Mouse (Mus musculus) naive thymus-derived CD4-positive, alpha-beta T cell, adult 2 months (primary cell): ENCODE results near the gene Hipk2.

Experiments
- DNase-seq: peaks from one replicate; pipeline ENCODE4 v3.0.0-alpha.2; 2011; ENCODE audit warnings: low read depth

Hipk2 gene

DNA sequence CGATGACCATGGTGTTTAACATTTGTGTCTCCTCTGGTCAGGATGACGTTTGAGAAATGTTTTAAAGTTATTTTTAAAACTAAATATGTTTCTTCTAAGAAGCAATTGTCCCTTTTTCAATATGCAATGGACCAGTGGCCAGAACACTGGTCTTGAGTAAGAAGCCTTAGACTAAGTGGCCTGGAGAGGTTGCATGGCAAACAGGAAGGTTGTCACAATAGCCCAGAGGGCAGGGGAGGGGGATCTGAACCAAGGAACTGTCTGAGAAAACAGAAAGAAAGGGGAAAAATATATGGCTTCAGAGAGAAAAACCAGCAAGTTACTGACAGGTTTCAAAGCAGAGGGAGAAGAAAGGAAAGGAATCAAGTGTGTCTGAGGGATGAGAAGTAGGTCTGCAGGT lies 47.8 kb downstream of the Hipk2 start:
- DNase-seq: no peak

- no peak for DNase-seq
Measured at GRCm38 (mm10) chr6:38827435-38827834, 48.5 kb downstream of the Hipk2 start.

DNA sequence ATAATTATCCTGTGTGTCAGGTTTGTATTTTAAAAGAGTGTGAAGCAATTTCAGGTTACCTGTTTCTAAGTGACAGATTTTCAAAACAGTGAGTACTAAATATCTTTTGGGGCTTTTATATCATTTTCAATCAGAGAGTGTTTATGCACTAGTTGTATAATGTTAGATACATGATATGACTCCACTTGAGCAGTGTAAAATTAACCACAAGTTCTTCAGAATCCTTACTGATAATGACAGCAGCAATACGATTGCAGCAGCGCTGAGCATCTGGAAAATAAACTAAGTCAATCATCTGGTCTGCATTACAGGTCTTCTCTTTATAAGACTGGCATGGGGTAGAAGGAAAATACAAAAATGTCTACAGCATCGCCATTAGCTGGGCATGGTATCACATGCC lies 49.1 kb downstream of the Hipk2 start:
- DNase-seq: no peak

DNA sequence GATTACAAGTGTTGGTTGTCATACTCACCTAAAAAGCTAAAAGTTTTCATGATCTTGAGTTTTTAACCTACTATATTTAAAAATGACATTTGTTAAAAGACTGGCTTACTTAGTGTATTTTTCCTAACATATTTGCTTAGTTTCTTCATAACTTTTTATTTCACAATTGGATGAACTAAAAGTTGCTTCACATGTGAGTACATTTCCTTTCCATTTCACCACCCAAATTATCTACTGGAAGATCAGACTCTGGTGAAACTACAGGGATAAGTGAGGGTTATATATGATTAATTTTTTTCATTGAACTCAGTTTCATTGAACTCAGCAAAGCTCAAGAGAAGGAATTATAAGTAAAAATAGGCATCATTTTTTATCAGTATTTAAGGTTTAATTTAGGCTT lies 50.1 kb downstream of the Hipk2 start:
- no peak for DNase-seq

GRCm38 (mm10) chr6:38823827-38824226 lies 52.1 kb downstream of the Hipk2 start:
- no peak for DNase-seq

- no peak for DNase-seq
Measured at GRCm38 (mm10) chr6:38823164-38823563, 52.8 kb downstream of the Hipk2 start.

- no peak for DNase-seq
Measured at GRCm38 (mm10) chr6:38821686-38822085, 54.3 kb downstream of the Hipk2 start.

DNA sequence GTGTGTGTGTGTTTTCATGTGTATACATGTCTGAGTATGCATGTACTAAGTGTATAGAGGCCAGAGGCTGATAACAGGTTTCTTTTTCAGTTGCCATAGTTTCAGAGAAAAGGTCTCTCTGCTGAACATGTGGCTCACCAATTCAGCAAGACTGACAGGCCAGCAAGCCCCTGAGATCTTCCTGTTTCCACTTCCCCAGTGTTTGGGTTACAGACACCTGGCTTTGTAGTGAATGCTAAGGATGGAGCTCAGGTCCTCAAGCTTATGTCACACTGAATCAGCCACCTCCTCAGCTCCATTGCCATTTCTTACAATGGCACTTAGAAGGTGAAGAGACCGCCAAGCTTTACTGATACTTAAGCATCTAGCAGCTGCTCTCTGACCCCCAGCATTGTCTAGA lies 55.1 kb downstream of the Hipk2 start:
- no peak for DNase-seq

DNA sequence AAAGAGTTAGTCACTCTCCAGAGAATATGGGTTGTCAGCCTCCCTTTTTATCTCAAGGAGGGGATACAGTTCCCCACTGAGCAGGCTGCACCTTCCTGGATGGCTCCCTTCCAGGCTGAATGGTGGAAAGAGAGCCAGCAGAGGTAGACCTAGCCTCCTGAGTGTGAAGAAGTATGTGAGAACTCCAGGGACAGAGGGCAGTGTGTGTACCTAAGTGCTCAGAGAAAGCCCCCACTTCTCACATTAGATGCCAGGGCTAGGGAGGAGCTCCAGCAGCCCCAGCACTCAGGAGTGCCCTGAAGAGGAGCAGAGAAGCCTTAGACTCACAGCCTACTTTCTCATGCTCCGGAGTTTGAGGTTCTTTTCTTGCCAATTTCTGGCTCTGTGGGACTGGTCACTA lies 59.7 kb downstream of the Hipk2 start:
- no peak for DNase-seq

DNA sequence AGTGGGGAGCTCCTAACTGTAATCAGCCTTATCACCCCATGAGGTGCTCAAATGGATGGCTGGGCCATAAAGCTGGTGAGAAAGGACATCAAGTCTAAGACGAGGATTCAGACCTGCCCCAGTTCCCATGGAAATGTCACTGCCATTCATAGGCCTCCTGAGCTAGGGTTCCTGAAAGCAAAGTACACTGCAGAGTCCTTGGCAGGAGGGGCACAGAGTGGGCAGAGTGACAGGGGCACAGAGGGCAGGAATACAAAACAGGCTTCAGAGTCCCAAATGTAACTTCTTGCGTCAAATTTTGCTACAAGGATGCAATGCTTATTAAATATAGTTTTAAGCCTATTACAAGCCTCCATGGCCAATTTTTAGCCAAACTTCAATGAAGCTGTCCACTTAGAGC lies 60.4 kb downstream of the Hipk2 start:
- DNase-seq: no peak

GRCm38 (mm10) chr6:38814690-38815089 lies 61.3 kb downstream of the Hipk2 start:
- no peak for DNase-seq

DNA sequence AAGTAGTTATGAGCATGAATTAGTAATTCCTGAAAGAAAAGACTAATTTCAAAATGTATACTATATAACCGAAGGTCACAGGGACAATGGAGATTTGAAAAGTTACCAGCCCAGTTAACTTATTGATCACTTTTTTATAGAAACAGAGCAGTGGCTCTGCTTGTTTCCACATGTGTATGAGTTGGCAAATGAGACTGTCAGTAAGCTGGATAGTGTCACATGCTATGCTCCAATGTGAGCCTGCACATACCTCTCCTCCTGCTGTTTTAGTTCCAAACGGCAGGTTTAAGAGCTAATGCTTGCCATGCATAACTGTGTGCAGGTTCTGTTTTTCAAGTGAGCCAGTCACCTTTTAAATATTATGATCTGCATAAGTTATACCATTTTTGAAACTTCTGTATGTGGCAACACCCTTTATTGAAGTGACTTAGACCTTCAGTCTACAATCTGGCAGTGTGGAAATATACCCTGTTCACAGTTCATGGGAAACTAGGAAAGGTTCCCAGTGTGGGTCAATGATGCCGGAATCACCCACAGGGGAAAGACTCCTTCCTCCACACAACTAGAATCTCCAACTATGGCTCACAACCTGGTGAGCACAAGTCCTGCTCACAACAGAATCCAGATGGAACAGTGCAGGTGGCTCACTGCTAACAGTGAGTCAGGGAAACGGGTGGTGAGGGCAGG lies 64.4 kb downstream of the Hipk2 start:
- DNase-seq: no peak

DNA sequence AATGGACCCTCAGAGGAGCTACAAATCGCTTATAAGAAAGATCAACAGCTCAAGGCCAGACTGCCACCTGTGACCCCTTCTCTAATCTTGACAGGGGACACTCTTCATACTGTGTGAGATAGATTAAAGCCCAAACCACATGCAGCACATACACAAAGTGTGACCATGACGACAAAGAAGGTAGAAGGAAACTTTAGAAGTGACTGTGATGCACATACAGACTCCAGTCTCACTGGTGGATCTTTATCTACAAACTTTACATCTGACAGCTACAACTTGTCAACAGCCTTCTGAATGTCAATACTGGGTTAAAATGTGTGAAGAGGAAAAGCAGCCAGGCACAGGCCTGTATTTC lies 65.9 kb downstream of the Hipk2 start:
- peak; percentile 55 for DNase-seq

- DNase-seq: no peak
Measured at GRCm38 (mm10) chr6:38809396-38810120, 66.4 kb downstream of the Hipk2 start.

GRCm38 (mm10) chr6:38808317-38808716 lies 67.6 kb downstream of the Hipk2 start:
- DNase-seq: no peak

GRCm38 (mm10) chr6:38806963-38807445 lies 69.0 kb downstream of the Hipk2 start:
- DNase-seq: peak; percentile 36

DNA sequence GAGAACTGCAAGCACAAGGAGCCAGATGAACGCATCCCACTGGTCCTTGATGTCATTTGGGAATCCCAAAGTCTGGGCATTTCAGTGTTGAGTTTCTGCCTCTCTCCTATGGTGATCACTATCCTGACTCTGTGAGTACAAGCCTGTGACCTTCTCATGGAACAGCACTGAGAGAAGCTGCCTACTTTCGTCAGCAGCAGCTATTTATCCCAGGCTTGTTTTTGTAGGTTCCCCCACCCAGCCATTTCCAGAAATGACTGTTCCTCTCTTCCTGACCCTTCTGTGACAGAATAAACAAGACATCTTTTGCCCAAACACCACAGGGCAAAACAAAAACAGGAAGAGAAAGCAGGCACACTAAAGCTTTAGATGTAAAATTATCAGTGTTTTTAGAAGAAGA lies 70.4 kb downstream of the Hipk2 start:
- DNase-seq: no peak

GRCm38 (mm10) chr6:38801252-38801651 lies 74.7 kb downstream of the Hipk2 start:
- DNase-seq: no peak

GRCm38 (mm10) chr6:38797548-38797947 lies 78.4 kb downstream of the Hipk2 start:
- DNase-seq: no peak

DNA sequence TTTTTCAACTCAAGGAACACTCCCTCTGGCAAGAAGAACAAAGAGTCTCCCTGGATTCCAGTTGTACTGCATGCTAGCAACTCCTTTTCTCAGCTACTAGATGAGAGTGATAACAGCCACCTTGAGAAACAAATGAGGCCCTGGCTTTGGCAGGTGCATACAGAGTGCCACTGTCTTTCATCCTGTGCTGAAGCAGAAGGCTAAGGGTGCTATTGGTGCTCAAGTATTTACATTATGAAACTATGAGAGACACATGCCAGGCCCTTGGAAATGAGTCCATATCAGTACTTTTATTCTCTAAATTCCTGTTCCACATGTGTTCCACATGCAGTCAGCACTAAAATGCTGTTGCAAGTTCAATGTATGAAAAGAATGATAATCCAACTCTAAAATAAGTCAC lies 79.0 kb downstream of the Hipk2 start:
- DNase-seq: no peak

GRCm38 (mm10) chr6:38796388-38796787 lies 79.6 kb downstream of the Hipk2 start:
- DNase-seq: no peak

DNA sequence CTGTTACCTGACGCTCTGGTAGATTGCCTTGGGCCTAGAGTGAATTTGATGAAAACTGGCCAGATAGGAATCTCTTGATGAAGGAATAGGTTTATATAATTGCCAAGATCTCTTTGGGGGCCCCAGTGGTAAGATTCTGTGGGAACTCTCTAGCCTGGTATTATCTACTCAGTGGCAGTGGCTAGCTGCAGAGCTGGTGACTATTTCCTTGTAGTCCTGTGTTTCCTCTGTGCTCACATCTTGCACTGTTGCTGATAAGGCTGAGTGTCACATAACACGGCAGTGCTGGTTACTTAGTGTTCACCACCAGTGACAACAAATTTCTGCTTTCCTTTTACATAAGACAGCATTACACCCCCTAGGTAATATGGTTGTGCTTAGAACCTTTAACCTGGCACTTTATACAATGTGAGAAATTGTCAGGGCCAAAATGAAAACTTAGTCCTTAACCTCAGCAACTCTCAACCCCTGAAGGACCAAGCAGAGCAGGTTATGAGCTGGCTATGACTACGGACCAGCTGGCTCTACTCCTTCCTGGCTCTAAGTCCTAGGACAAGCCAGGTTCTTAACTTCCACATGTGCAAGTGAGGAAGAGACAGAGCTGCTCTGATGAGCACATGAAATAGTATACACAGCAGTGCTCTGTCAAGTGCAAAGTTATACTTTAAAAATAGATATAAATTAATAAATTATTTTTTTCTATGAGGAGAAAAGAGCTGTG lies 80.7 kb downstream of the Hipk2 start:
- DNase-seq: no peak

GRCm38 (mm10) chr6:38792966-38793365 lies 83.0 kb downstream of the Hipk2 start:
- no peak for DNase-seq
